Mouse (Mus musculus) effector memory CD4-positive, alpha-beta T cell, adult 5 months (primary cell): ENCODE measurements around the gene Kif27. TPM values are rescaled to one million over a fixed set of nuclear protein-coding genes. Genes with fewer than 3 reads are reported as not detected.

Experiments
- polyA plus RNA-seq: library from polyadenylated mRNA; unstranded; fragments of 100-300 nt; shearing (Covaris generic); gene quantifications from one replicate; pipeline ENCODE4 v1.2.1, GENCODE M21; 2017

Gene Kif27
- not detected for polyA plus RNA-seq

DNA sequence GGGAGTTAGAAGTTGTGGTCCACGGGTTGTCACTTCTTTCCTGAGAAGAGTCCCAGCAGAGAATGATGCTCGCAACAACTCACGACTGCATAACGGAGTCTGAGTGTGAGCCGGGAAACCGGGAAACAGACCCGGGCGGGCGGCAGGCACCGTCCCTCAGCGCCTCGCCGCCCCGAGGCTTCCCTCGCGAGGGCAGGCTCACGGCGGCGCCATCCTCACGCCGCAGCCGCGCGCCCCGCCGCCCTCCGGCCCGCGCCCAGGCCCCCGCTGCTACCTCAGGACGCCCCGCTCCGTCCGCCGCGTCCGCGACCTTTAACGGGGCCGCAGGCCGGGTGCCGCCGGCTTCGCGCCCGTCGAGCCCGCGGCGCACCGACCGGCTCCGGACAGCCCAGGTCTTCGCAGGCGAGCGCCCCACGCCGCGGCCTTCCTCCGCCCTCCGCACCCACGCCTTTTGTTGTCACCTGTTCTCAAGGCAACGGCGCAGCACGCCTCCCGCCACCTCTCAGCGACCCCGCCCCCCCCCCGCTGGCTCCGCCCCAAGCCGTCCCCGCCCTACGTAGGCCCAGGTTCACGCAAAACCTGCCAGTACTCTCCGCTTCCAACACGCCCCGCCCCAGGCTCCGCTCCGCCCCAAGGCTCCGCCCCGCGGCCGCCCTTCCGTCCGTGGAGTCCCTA is at the start of gene Kif27:
Gene Kif27, minus strand, starts transcription at position 494 of the 675 bp plus-strand sequence.

DNA sequence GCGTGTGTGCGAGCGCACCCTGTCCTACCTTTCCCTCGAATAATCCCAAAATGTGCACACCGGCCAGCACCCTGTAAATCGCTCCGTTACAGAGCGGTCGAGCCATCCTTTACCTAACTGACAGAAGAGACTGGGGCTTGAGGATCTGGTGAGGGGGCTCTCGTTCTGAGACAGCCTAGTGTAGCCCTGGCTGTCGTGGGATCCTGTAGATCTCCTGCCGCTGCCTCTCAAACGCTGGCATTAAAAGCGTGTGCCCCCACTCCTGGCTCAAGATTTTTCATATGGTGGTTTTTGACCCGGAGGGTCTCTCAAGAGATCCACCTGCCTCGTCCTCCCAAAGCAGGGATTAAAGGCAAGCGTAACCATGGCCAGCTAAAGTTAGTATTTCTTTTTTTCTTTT is 44.3 kb upstream of the Kif27 start, which contains the start of gene Hnrnpk:
Gene Hnrnpk, minus strand, starts transcription at position 101 of the 400 bp plus-strand sequence.

DNA sequence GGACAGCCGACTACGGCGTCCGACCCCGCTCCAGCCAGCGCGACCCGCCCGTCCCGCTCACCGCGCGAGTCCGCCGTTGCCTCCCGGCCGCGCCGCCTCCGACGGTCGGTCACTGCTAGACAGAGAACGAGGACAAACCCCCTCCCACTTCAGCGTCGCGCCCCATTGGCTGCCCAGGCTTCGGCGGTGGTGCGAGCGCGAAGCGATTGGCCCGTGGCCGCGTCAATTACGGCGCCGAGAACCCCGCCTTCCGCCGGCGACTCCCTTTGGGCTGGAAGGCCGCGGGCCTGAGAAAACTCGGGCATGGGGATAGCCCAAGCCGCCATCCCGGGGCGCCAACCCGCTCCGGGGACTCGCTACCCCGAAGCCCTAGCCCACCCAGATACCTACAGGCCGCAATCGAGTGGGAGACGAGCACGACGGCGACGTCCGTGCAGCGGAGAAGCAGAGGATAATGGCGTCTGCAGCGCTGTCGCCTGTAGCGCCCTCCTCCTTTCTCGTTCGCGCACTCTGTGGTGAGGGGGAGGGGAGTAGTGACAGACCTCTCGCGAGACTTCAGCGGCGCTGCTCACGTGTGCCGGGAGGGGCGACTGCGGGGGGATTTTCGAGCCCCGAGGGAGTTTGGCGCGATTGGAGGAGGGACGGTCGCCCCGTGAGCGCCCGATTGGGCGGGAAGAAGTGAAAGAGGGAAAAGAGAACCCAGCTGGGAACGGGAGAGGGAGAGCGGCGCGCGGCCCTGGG is 43.3 kb upstream of the Kif27 start, which contains the start of gene Rmi1:
Gene Rmi1, plus strand, starts transcription at position 246 of the 741 bp plus-strand sequence.

DNA sequence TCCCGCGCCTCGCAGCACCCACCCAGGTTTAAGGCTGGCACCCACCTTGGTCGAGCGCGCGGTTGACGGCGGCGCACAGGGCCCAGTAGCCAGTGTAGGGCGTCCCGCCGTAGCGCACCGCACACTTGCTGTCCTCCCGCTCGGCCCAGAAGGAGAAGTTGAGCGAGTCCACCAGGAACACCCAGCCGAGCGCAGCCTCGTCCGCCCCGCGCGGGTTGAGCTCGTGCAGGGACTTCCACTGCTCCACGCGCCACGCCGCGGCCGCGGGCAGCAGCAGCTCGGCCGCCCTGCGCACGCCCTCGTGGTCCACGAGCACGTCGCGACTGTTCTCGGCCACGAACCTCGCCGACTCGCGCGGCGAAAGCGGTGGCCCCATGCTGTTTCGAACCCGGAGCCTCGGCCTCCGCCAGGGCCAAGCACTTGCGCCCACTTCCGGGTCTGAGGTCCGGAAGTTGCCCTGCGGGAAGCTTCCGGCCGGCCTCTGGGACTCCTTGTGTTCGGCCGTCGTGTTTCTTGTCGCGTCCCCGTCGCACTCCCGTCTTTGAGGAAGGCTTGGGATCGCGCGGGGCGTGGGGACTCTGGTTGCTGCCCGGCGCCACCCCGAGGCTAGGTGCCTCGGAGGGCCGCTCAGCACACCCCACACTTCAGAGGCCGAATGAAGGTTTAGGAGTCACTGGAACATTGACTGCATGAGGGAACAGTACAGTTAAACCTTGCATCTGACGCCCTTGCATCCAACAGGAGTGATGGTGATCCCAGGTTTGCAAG is 26.0 kb upstream of the Kif27 start, which contains the start of gene 2210016F16Rik:
Gene 2210016F16Rik, minus strand, starts transcription at position 447 of the 768 bp plus-strand sequence.

DNA sequence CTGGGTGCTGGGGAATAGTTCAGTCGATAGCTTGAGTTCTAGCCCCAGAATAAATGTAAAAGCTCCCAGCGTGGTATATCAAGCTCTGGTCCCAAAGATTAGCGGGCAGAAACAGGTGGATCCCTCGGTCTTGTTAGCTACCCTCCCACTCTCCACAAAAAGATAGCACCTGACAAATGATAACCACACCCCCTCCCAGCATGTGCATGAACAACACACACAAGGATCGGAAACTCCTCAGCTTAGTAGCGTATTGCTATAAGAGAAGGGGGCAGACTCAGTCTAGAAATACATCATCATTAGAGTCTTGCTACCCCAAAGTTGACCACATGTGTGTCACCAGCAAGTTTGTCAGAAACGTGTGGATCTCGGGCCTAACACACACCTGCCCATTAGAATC is 83.3 kb downstream of the Kif27 start, which contains the start of gene Gkap1:
Gene Gkap1, minus strand, starts transcription at position 101 of the 400 bp plus-strand sequence.

Other genes starting within 250 kb of the Kif27 start
- 2.1 TPM for gene Klhl3, start 245.5 kb downstream of the Kif27 start, polyA plus RNA-seq
- 77.4 TPM for gene Hnrnpa0, start 230.6 kb downstream of the Kif27 start, polyA plus RNA-seq
- 115 TPM for gene Idnk, start 201.5 kb downstream of the Kif27 start, polyA plus RNA-seq
- gene Ubqln1, start 143.5 kb downstream of the Kif27 start, polyA plus RNA-seq = 145 TPM
- gene Gkap1, start 83.4 kb downstream of the Kif27 start, polyA plus RNA-seq = 0.76 TPM
- gene 2210016F16Rik, start 26.1 kb upstream of the Kif27 start, polyA plus RNA-seq = 11.6 TPM
- 29.3 TPM for gene Rmi1, start 43.1 kb upstream of the Kif27 start, polyA plus RNA-seq
- gene Hnrnpk, start 44.2 kb upstream of the Kif27 start, polyA plus RNA-seq = 1,538 TPM